Mouse (Mus musculus) retina, postnatal 1 day (tissue): ENCODE data around the gene Olfr1098.

Experiments
- DNase-seq: peaks from one replicate; pipeline ENCODE4 v3.0.0-alpha.2; 2012

Gene Olfr1098

GRCm38 (mm10) chr2:86924445-86924844 is at the start of gene Olfr1098:
TSS of gene Olfr1098 (minus strand) at chr2:86924545.
- DNase-seq = no peak

- DNase-seq = no peak
These were observed 36.2 kb upstream of the Olfr1098 start, which contains the start of gene Olfr1099 for GRCm38 (mm10) chr2:86960593-86960992. TSS of gene Olfr1099 (minus strand) at chr2:86960693.

GRCm38 (mm10) chr2:86926557-86926956 is 2.2 kb upstream of the Olfr1098 start:
- DNase-seq = no peak

GRCm38 (mm10) chr2:86905647-86906046 is 18.7 kb downstream of the Olfr1098 start:
- DNase-seq = no peak

- no peak for DNase-seq
These were observed 32.2 kb downstream of the Olfr1098 start, which contains the start of gene Olfr1097 for GRCm38 (mm10) chr2:86892116-86892515. TSS of gene Olfr1097 (minus strand) at chr2:86892216.

GRCm38 (mm10) chr2:86874702-86875101 is 49.6 kb downstream of the Olfr1098 start, which contains the start of gene Gm13723:
TSS of gene Gm13723 (minus strand) at chr2:86874802.
- no peak for DNase-seq
